Mouse (Mus musculus): Measurements from ENCODE around the gene Ubxn1.

DNA sequence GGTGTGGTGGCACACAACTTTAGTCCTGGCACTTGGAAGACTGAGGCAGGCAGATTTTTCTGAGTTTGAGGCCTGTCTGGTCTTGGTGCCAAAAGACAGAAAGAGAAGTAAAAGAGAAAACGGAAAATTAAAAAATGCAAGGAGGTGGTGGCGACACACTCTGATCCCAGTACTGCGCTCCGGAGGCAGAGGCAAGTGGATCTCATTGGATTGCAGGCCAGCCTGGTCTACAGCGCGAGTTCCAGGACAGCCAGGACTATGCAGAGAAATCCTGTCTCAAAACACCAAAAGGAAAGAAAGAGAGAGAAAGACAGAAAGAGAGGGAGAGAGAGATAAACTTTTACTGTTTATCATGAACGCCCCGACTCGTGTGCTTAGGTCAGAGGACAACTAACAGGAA is 458 bp upstream of the Ubxn1 start:
- TF ChIP-seq ZNF384 (IDR thresholded peaks at IDR 0.05; ENCODE audit: low read depth, low read length) (no peak), HCFC1 (IDR thresholded peaks at IDR 0.05; ENCODE audit: borderline replicate concordance, insufficient read depth, low read length) (no peak)

All from ES-E14 (cell line).